Comparison of ENCODE assay signal across 20 mouse cellular contexts in the genomic region with DNA sequence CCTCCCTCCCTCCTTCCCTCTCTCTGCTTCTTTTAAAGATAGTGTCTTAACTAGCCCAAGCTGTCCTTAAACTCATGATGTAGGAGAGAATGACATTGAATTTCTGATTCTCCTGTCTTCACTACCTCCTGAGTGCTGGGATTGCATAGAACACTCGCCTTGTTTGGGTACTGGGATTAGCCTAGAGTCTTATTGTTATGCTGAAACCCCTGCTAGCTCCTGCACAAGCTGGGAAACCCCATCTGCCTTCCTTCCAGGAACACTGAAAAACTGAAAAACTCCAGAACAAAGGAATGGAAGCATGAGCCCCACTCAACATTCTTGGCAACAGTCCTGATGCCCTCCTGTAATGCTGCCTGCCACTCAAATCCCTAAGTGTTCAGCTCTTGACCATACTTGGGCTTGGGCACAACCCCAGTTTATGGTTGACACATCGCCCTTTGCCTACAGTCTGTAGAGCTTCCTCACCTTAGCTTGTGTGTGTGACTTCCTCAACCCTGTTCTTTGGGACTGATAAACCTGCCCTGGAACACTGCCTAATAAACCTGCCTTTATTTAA. TPM values are rescaled to one million over a fixed set of nuclear protein-coding genes. Genes with fewer than 3 reads are reported as not detected.
DNase-seq lines count a peak whose midpoint lies in the region; ATAC-seq and TF ChIP-seq lines count a peak whose summit lies in the region.
"Had no signal": no experiment of that assay in that cellular context is flagged by ENCODE, and none has a peak within 500 bp of the region (broad histone marks: within the 10 kb centered on the region; RNA-seq: fewer than 3 reads in every experiment).

No protein-coding gene starts in this region.

- no peak for ATAC-seq in midbrain, embryonic 11.5 days (ENCODE audit: low FRiP score)
- ATAC-seq in midbrain, embryonic 15.5 days (replicated peaks) = no peak
- peak; percentile 84 for ATAC-seq in lung, embryonic 15.5 days (ENCODE audit: borderline replicate concordance, extremely low read depth, low FRiP score, low TSS enrichment)
- no peak for ATAC-seq in activated CD4-positive, CD25-positive, alpha-beta regulatory T cell, adult 4 months
- no peak for ATAC-seq in cerebellum, adult (ENCODE audit: insufficient number of reproducible peaks, low FRiP score, low TSS enrichment)
- ATAC-seq: forebrain, embryonic 15.5 days; intestine, postnatal 0 days; liver, embryonic 12.5 days had no signal

- H3K9me3 ChIP-seq in midbrain, embryonic 11.5 days (ENCODE audit: control insufficient read depth, low read length) = no peaks in the 10 kb centered on the region
- H3K9me3 ChIP-seq in midbrain, embryonic 15.5 days = no peaks in the 10 kb centered on the region
- H3K9me3 ChIP-seq in lung, embryonic 15.5 days = no peaks in the 10 kb centered on the region
- H3K9me3 ChIP-seq: embryonic facial prominence, embryonic 15.5 days; forebrain, embryonic 15.5 days; limb, embryonic 12.5 days; liver, embryonic 12.5 days had no signal

- intact Hi-C loops in left cerebral cortex, adult 2 months (cut with DNase I) = no loop called here

- no peaks in the 10 kb centered on the region for H3K4me1 ChIP-seq in midbrain, embryonic 11.5 days (ENCODE audit: control insufficient read depth, insufficient read depth, low read length)
- H3K4me1 ChIP-seq in midbrain, embryonic 15.5 days = no peaks in the 10 kb centered on the region
- no peaks in the 10 kb centered on the region for H3K4me1 ChIP-seq in lung, embryonic 15.5 days
- H3K4me1 ChIP-seq: embryonic facial prominence, embryonic 15.5 days; limb, embryonic 12.5 days; liver, embryonic 12.5 days had no signal

- no peak overlapping the region for H3K4me3 ChIP-seq in midbrain, embryonic 11.5 days (ENCODE audit: low read depth, low read length)
- no peak overlapping the region for H3K4me3 ChIP-seq in midbrain, embryonic 15.5 days
- no peak overlapping the region for H3K4me3 ChIP-seq in lung, embryonic 15.5 days
- no peak overlapping the region for H3K4me3 ChIP-seq in left cerebral cortex, adult 2 months
- H3K4me3 ChIP-seq: embryonic facial prominence, embryonic 15.5 days; forebrain, embryonic 15.5 days; limb, embryonic 12.5 days; liver, embryonic 12.5 days had no signal

- H3K9ac ChIP-seq in midbrain, embryonic 11.5 days (ENCODE audit: low read length) = no peak overlapping the region
- H3K9ac ChIP-seq in midbrain, embryonic 15.5 days = no peak overlapping the region
- no peak overlapping the region for H3K9ac ChIP-seq in lung, embryonic 15.5 days
- H3K9ac ChIP-seq: embryonic facial prominence, embryonic 15.5 days; forebrain, embryonic 15.5 days; limb, embryonic 12.5 days; liver, embryonic 12.5 days had no signal

- no peaks in the 10 kb centered on the region for H3K36me3 ChIP-seq in midbrain, embryonic 11.5 days (ENCODE audit: control insufficient read depth, insufficient read depth, low read length)
- H3K36me3 ChIP-seq in midbrain, embryonic 15.5 days (replicated peaks) = no peaks in the 10 kb centered on the region
- H3K36me3 ChIP-seq in lung, embryonic 15.5 days = no peaks in the 10 kb centered on the region
- H3K36me3 ChIP-seq: embryonic facial prominence, embryonic 15.5 days; forebrain, embryonic 15.5 days; limb, embryonic 12.5 days; liver, embryonic 12.5 days had no signal

- no peak overlapping the region for H3K27ac ChIP-seq in midbrain, embryonic 11.5 days (ENCODE audit: low read depth, low read length)
- H3K27ac ChIP-seq in midbrain, embryonic 15.5 days = no peak overlapping the region
- H3K27ac ChIP-seq in lung, embryonic 15.5 days = peak overlapping the region; percentile 35; the same call in 1 of the 2 replicates
- H3K27ac ChIP-seq in left cerebral cortex, adult 2 months = no peak overlapping the region
- H3K27ac ChIP-seq: embryonic facial prominence, embryonic 15.5 days; forebrain, embryonic 15.5 days; limb, embryonic 12.5 days; liver, embryonic 12.5 days; macrophage had no signal

- H3K4me2 ChIP-seq in midbrain, embryonic 11.5 days = no peak overlapping the region
- H3K4me2 ChIP-seq in midbrain, embryonic 15.5 days = no peak overlapping the region
- no peak overlapping the region for H3K4me2 ChIP-seq in lung, embryonic 15.5 days
- H3K4me2 ChIP-seq: embryonic facial prominence, embryonic 15.5 days; forebrain, embryonic 15.5 days; limb, embryonic 12.5 days; liver, embryonic 12.5 days had no signal

- TF ChIP-seq CTCF in left cerebral cortex, adult 2 months (IDR thresholded peaks at IDR 0.05) = no peak

- no peaks in the 10 kb centered on the region for H3K27me3 ChIP-seq in midbrain, embryonic 11.5 days (ENCODE audit: control insufficient read depth, insufficient read depth, low read length)
- H3K27me3 ChIP-seq in midbrain, embryonic 15.5 days (replicated peaks) = no peaks in the 10 kb centered on the region
- H3K27me3 ChIP-seq in lung, embryonic 15.5 days = no peaks in the 10 kb centered on the region
- H3K27me3 ChIP-seq: CH12.LX; embryonic facial prominence, embryonic 15.5 days; forebrain, embryonic 15.5 days; limb, embryonic 12.5 days; liver, embryonic 12.5 days had no signal

- WGBS in midbrain, embryonic 11.5 days = 58% methylated on average over 2 of the region's 2 CpGs
- 57% methylated on average over 2 of the region's 2 CpGs for WGBS in midbrain, embryonic 15.5 days
- WGBS in lung, embryonic 15.5 days = 63% methylated on average over 2 of the region's 2 CpGs

- peak; percentile 81 for DNase-seq in midbrain, embryonic 11.5 days (ENCODE audit: low spot score, missing footprints)
- peak; percentile 29 for DNase-seq in NIH3T3 (ENCODE audit: low read depth)
- DNase-seq in lung, postnatal 36 days = peak; percentile 62
- DNase-seq in left cerebral cortex, adult 2 months (ENCODE audit: extremely low spot score in 1 of 2, low spot score in 2 of 2) = no peak
- DNase-seq: adrenal gland, postnatal 10 days; B cell, adult 2 months; cerebellum, adult 9-11 months; kidney, postnatal 25 days; layer of hippocampus, postnatal 36 days had no signal

RNA-seq across cellular contexts. Expression of a gene that starts 40.4 kb away (rescaled TPM):
- 20.5 and 23.6 TPM in 2 replicates for polyA plus RNA-seq in midbrain, embryonic 11.5 days (2014; fragmentation: Nextera tagmentation; extraction: Ambion mirVana)
- 11.5 and 12.4 TPM in 2 replicates for polyA plus RNA-seq in midbrain, embryonic 15.5 days (2015; fragmentation: Nextera tagmentation; extraction: Ambion mirVana)
- 6.6 and 7.4 TPM in 2 replicates for polyA plus RNA-seq in lung, embryonic 15.5 days (2015; fragmentation: Nextera tagmentation; extraction: Ambion mirVana)
- 1 to 10 TPM; 5.4 to 6.0 TPM for total RNA-seq in left cerebral cortex, adult 2 months (2021)
- polyA plus RNA-seq in activated CD4-positive, CD25-positive, alpha-beta regulatory T cell, adult 4 months (2017; shearing (Covaris generic)) = not detected

Comparison
In these comparisons a context has a peak if more than half of its experiments do, and no peak if none do; other contexts are left out.
1. DNase-seq: peak in midbrain, embryonic 11.5 days (single experiment), NIH3T3 (single experiment) and lung, postnatal 36 days (single experiment); none in left cerebral cortex, adult 2 months (0 of 2).